Mouse (Mus musculus): ENCODE data around the gene Prkaa1.

The Prkaa1 gene

DNA sequence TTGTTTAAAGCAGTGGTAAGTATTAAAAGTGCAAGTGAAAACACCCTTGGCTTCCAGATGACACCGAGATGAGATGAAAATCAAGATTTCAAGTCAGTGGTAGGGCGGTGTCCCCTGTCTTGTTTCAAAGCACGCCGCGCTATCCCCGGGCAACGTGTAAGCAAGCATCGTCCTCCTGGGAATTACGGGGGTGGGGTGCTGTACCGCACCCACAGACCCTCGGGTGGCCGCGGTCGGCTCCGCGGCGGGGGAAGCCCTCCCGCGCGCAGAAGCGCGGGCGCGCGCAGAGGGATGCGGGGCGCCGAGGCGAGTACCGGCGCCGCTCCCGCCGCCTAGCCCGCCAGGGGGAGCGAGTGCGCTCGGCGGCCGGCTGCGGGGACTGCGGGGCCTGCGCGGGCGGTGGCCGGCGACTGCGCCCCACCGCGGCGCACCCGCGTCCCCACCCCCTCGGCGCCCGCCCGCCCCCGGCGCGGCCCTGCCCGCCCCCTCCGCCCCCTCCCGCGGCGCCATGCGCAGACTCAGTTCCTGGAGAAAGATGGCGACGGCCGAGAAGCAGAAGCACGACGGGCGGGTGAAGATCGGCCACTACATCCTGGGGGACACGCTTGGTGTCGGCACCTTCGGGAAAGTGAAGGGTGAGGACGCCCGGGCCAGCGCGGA is at the start of gene Prkaa1:
TSS of gene Prkaa1 (plus strand) at position 501 of the 660 bp plus-strand sequence.
- peak; percentile 86 for DNase-seq (ENCODE audit: low read depth, low spot score)

DNA sequence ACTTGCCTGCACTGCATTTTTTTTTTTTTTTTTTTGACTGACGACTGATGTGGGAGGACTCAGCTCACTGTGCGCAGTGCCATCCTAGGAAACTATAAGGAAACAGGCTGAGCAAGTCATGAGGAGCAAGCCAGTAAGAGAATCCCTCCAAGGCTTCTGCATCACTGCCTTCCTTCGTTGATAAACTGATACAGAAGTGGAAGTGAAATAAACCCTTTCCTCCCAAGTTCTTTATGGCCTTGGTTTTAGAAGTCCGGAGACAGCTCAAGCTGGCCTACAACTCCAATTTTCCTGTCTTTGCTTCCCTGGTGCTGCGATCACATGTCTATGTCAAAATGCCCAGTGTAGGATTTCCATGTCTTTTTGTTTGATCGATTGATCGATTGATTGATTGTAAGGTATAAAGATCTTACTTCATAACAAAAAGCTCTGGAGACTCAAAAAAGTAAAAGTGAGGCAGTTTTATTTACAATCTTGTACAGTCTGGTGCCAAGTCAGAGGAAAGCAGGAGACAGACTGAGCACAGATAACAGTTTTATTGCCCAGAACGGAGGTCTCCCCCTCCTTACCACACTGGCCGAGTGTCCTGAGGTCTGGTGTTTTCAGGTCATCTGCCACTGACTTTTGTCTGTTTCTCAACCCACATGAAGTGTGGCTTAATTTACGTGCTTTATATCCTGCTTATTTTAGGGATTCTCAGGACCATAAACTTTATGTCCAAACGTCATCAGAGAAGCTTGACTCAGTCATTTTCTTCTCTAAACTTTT is 47.9 kb upstream of the Prkaa1 start:
- no peak for DNase-seq (ENCODE audit: low read depth, low spot score)

GRCm38 (mm10) chr15:5097376-5097775 is 46.3 kb upstream of the Prkaa1 start:
- no peak for DNase-seq (ENCODE audit: low read depth, low spot score)

- DNase-seq (ENCODE audit: low read depth, low spot score) = peak; percentile 23
Measured at GRCm38 (mm10) chr15:5102312-5102711, 41.3 kb upstream of the Prkaa1 start.

DNA sequence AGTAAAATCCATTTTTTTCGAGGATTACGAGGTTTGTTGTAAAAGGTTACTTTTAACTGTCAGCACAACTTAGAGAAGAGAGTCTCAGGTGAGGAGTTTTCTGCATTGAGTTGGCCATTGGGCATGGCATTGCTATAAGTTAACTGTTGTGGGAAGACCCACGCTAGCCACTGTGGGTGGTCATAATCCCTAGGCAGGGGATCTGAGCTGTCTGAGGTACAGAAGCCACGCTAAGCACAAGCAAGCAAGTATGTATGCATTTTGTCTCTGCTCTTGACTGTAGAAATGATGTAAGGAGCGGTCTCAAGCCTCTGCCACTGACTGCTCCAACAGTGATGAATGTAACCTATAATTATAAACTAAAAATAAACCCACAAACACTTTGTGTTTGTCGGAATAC is 37.8 kb upstream of the Prkaa1 start:
- no peak for DNase-seq (ENCODE audit: low read depth, low spot score)

GRCm38 (mm10) chr15:5106293-5106692 is 37.4 kb upstream of the Prkaa1 start:
- peak; percentile 43 for DNase-seq (ENCODE audit: low read depth, low spot score)

DNA sequence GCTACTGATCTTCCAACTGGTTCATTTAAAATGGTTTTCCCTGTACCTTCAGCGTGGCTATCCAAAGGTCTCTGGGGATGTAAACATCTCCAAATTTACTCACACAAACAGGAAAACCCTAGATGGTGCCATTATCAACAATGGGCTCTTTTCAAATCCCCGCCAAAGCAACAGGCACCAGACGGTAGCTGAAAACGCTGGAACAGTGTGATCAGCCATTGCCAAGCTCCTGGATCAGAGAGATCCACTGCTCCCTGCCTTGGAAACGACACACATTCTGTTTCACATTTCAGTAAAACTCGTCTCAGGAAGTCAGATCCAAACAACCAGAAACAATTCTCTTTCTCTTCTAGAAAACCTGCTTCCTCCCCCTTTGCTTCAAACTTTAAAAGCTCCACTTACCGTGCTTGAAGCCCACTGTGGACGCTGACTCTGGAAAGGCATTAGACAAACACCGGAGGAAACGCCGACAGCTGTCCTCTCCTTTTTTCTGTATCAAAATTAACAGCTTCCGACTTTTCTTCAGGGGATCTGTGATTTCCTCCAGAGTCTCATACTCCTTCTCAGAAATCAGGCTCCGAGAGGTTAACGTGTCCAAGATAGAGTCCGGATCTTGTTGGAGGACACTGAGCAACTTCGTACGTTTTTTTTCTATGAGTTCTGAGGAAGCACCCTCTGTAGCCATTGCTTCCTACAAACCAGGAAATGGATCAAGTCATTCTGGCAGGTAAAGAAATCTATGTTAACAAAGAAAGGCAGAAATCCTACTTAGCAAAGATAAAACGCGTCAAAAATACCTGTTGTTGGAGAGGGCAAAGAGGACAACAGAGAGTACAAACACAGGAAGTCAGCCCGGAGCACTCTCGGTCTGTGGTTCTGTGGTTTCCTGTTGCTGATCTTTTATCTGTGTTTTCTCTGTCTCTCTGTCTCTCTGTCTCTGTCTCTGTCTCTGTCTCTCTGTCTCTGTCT is 35.7 kb upstream of the Prkaa1 start, which contains the start of gene Card6:
TSS of gene Card6 (minus strand) at position 854 of the 969 bp plus-strand sequence.
- DNase-seq (ENCODE audit: low read depth, low spot score) = peak; percentile 29

- no peak for DNase-seq (ENCODE audit: low read depth, low spot score)
Measured at GRCm38 (mm10) chr15:5108655-5109040, 35.0 kb upstream of the Prkaa1 start.

DNA sequence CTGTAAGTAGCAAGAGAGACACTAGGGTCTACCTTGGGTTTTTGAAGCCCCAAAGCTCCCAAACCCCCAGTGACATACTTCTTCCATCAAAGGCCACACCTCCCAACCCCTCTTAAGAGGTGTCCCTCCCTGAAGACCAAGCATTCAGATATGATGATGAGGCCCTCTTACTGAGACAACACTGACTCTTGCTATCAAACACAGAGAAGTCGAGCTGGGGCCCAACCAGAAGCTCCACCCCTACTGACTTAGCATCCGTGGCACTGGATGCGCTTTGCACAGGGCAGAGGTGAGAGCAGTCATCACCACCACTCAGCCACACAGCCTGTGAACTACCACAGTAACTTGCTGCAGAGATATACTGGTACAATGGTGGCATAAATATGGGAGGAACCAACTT is 31.0 kb upstream of the Prkaa1 start:
- no peak for DNase-seq (ENCODE audit: low read depth, low spot score)

DNA sequence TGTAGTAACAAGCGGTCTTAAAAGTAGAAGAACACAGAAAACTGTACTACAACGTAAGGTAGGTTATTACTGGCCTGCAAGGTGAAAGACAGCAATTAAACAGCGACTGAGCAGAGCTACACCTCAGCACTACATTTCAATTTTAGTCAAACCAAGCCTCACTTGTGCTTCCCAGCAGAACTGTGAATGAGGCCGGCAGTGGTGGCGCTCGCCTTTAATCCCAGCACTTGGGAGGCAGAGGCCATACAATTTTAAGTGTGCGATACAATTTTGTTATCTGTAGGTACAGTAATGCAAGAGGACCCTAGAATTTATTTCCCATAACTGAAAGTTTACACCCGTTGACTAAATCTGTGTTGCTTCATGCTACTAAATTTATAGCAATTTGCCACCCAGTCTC is 28.5 kb upstream of the Prkaa1 start:
- no peak for DNase-seq (ENCODE audit: low read depth, low spot score)

DNA sequence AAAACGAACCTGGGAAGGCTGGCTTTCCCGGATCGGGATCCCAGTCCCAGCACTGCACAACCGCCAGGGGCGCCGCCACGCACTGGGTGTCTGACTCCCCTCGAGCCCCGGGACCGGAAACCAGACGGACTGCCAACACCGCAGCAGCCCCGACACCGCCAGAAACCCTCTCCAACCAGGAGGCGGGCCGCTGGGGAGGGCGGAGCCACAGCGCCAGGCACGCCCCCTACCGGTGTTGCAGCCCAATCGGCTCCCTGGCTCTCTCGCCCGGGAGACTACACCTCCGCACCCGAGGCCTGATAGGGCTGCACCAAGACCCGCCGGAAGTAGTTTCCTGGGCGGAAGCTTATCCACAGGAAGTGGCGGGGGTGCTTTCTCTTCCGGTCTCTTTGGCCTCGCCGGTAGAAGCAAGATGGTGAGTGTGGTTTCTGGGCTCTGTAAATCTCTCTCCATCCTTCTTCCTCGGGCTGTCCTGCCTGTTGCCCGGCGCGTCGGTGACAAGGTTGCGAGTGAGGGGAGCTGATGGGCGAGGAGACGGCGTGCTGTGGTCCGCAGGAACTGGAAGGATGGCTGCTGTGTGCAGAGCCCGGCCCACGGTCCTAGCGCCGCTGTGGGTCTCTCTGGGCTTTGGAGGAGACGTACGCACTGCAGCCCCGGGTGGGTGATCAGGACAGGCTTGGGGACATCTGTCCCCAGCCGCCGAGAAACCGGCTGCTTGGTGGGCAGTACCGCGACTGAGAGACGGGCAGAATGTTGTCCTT is 27.2 kb upstream of the Prkaa1 start, which contains the start of gene Rpl37:
TSS of gene Rpl37 (plus strand) at position 376 of the 761 bp plus-strand sequence.
- DNase-seq (ENCODE audit: low read depth, low spot score) = peak; percentile 99

DNA sequence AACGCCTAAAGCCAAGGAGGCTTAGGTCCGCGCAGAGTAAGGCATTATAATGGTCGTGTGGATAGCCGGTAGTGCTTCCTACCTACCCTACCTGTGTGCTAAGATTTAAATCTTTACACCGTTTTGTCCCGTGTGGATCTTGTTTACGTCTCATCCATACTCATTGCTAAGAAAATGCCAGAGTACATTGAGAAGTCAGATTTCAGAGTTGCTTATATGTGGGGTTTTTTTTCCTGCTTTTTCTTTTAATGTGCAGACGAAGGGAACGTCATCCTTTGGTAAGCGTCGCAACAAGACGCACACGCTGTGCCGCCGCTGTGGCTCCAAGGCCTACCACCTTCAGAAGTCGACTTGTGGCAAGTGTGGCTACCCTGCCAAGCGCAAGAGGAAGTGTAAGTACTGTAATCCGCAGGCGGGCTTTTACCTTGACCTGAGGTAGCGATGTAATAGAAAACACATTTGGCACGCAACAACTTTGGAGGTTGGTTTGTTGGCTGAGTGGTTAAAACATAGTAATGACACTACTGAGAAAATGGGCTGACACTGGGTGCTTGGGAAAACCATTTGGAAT is 26.5 kb upstream of the Prkaa1 start:
- no peak for DNase-seq (ENCODE audit: low read depth, low spot score)

GRCm38 (mm10) chr15:5118626-5119025 is 25.0 kb upstream of the Prkaa1 start:
- DNase-seq (ENCODE audit: low read depth, low spot score) = no peak

- no peak for DNase-seq (ENCODE audit: low read depth, low spot score)
Measured at GRCm38 (mm10) chr15:5119192-5119591, 24.5 kb upstream of the Prkaa1 start.

DNA sequence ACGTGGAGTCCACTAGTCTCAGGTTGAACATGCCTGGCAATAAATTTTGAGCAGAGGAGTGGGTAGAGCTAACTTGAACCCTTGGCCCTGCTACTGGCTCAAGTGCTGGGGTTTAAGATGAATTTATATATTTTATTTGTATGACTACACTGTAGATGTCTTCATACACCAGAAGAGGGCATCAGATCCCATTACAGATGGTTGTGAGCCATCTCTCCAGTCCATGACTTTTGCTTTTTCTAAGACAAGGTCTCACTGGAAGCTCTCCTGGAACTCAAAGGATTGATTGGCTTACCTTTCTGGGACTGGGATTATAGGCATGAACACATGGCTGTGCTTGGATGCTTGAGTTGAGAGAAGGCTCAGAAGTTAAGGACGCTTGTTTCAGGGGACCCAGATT is 24.0 kb upstream of the Prkaa1 start:
- DNase-seq (ENCODE audit: low read depth, low spot score) = no peak

- no peak for DNase-seq (ENCODE audit: low read depth, low spot score)
Measured at GRCm38 (mm10) chr15:5121535-5122313, 21.9 kb upstream of the Prkaa1 start.

- DNase-seq (ENCODE audit: low read depth, low spot score) = no peak
Measured at GRCm38 (mm10) chr15:5126456-5126855, 17.2 kb upstream of the Prkaa1 start.

GRCm38 (mm10) chr15:5127487-5127886 is 16.2 kb upstream of the Prkaa1 start:
- DNase-seq (ENCODE audit: low read depth, low spot score) = no peak

- DNase-seq (ENCODE audit: low read depth, low spot score) = no peak
Measured at GRCm38 (mm10) chr15:5128176-5128940, 15.3 kb upstream of the Prkaa1 start.
